Mouse (Mus musculus): Measurements from ENCODE around the gene Rbm39. TPM values are rescaled to one million over a fixed set of nuclear protein-coding genes. Genes with fewer than 3 reads are reported as not detected.

Gene Rbm39
- 296 TPM for polyA plus RNA-seq (2014; fragmentation: Illumina TruSeq; extraction: RNeasy Lipid Tissue Mini Kit (QIAGEN cat#74804); ENCODE audit: low read depth, low replicate concordance)

DNA sequence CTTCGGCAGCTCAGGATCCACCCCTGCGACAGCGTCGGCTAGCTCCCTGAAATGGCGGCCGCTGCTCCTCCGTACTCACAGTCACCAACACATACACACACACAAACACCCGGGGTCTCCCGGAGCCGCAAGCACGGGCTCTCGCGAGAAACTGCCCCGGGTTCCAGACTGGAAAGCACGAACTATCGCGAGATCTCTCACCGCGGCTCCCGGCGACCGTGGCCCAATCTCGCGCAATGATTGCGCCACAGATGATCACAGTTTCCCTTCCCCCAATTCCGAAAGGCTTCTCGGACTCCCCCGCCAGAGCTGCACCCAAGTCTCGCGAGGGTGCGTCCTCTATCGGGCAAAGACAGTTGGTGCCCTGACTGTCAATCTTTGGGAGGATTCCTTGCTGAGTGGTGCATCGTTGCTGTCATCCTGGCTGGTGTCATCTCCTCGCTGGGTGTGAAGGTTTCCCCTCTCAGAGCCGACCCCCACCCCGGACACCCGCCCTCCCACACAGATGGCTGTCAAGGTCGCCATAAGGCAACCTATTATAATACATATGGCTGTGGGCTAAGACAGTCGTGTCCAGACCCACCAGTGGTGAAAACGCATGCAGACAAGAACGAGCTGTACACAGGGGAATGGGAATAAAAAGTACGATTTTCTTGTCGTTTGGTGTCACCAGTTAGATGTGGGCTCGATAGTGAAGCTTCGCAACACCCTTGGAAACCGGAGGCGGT, at the start of gene Rbm39:
Rbm39 (minus strand) TSS at position 145 of the 728 bp plus-strand sequence.

GRCm38 (mm10) chr2:156196302-156197128, 16.5 kb upstream of the Rbm39 start, which contains the start of gene Phf20:
Gene Phf20, plus strand, starts transcription at chr2:156196466.

GRCm38 (mm10) chr2:156143953-156144724, 35.9 kb downstream of the Rbm39 start, which contains the start of the genes Romo1 and Nfs1:
Gene Romo1, plus strand, starts transcription at chr2:156144039.
Gene Nfs1, minus strand, starts transcription at chr2:156144186.

DNA sequence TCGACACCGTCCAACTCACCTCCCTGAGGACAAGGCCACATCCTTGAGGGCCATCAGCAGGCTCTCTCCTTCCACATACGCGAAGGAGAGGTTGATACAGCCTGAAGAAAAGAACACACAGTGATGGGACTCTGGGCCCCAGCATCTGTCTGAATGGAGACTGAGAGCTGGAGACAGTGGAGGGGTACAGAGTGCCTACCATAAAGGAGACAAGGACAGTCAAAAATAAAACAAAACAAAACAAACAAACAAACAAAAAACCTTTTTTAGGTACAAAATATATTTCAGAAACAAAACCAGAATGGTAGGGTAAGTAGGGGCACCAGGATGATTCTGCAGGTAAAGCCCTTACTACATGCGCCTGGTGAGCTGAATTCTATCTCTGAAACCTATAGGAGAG, 53.0 kb downstream of the Rbm39 start, which contains the start of gene Gm28036:
Gm28036 (minus strand) TSS at position 101 of the 400 bp plus-strand sequence.

DNA sequence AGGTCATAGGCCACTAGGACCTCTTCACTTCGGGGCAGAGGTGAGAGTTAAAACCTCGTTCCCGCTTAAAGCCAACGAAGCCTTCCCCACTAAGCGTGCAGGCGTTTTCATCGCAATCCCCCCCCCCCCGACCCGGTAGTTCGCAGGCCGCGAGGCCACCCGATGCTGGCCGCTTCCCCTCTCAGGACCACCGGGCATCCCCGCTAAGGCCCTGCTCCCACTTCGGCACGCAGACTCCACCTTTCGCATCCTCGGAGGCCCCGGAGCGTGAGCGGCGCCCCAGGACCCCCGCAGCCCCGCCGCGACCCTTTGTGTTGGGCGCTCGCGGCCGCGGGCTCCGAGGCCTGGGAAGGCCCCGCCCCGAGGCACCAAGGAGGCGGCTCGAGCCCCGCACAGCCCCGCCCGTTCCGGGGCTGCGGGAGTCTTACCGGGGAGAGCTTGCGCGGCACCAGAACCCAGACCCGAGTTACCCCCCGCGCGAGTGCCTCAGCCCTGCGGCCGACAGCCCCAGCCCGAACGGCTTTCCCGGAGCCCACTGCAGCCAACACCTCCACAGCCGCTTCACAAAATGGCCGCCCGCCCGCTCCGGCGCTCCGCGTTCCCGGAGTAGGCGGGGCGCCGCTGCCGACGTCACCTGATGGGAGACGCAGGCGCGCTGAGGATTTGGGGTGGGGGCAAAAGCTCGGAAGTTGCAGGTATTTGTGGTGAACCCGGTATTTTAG, 68.5 kb downstream of the Rbm39 start, which contains the start of the genes Cpne1 and Rbm12:
Cpne1 (minus strand) TSS at position 608 of the 722 bp plus-strand sequence.
Rbm12 (minus strand) TSS at position 621 of the 722 bp plus-strand sequence.

Other genes with a start within 250 kb of the Rbm39 start
- gene Uqcc1, start 249.9 kb downstream of the Rbm39 start, polyA plus RNA-seq (2014; fragmentation: Illumina TruSeq; extraction: RNeasy Lipid Tissue Mini Kit (QIAGEN cat#74804); ENCODE audit: low read depth, low replicate concordance): 71.1 TPM
- not detected for gene Gm15557, start 239.5 kb downstream of the Rbm39 start, polyA plus RNA-seq (2014; fragmentation: Illumina TruSeq; extraction: RNeasy Lipid Tissue Mini Kit (QIAGEN cat#74804); ENCODE audit: low read depth, low replicate concordance)
- not detected for gene Gdf5, start 234.9 kb downstream of the Rbm39 start, polyA plus RNA-seq (2014; fragmentation: Illumina TruSeq; extraction: RNeasy Lipid Tissue Mini Kit (QIAGEN cat#74804); ENCODE audit: low read depth, low replicate concordance)
- gene Cep250, start 223.8 kb downstream of the Rbm39 start, polyA plus RNA-seq (2014; fragmentation: Illumina TruSeq; extraction: RNeasy Lipid Tissue Mini Kit (QIAGEN cat#74804); ENCODE audit: low read depth, low replicate concordance): 1.7 TPM
- 12.2 TPM for gene 6430550D23Rik, start 172.3 kb downstream of the Rbm39 start, polyA plus RNA-seq (2014; fragmentation: Illumina TruSeq; extraction: RNeasy Lipid Tissue Mini Kit (QIAGEN cat#74804); ENCODE audit: low read depth, low replicate concordance)
- 35.8 TPM for gene Ergic3, start 172.2 kb downstream of the Rbm39 start, polyA plus RNA-seq (2014; fragmentation: Illumina TruSeq; extraction: RNeasy Lipid Tissue Mini Kit (QIAGEN cat#74804); ENCODE audit: low read depth, low replicate concordance)
- gene Fer1l4, start 127.3 kb downstream of the Rbm39 start, polyA plus RNA-seq (2014; fragmentation: Illumina TruSeq; extraction: RNeasy Lipid Tissue Mini Kit (QIAGEN cat#74804); ENCODE audit: low read depth, low replicate concordance): 0.14 TPM
- gene Spag4, start 115.1 kb downstream of the Rbm39 start, polyA plus RNA-seq (2014; fragmentation: Illumina TruSeq; extraction: RNeasy Lipid Tissue Mini Kit (QIAGEN cat#74804); ENCODE audit: low read depth, low replicate concordance): 16.1 TPM
- 11.2 TPM for gene Cpne1, start 68.3 kb downstream of the Rbm39 start, polyA plus RNA-seq (2014; fragmentation: Illumina TruSeq; extraction: RNeasy Lipid Tissue Mini Kit (QIAGEN cat#74804); ENCODE audit: low read depth, low replicate concordance)
- 17.9 TPM for gene Rbm12, start 68.3 kb downstream of the Rbm39 start, polyA plus RNA-seq (2014; fragmentation: Illumina TruSeq; extraction: RNeasy Lipid Tissue Mini Kit (QIAGEN cat#74804); ENCODE audit: low read depth, low replicate concordance)
- gene Gm28036, start 53.1 kb downstream of the Rbm39 start, polyA plus RNA-seq (2014; fragmentation: Illumina TruSeq; extraction: RNeasy Lipid Tissue Mini Kit (QIAGEN cat#74804); ENCODE audit: low read depth, low replicate concordance): 7.8 TPM
- 2.8 TPM for gene Romo1, start 36.2 kb downstream of the Rbm39 start, polyA plus RNA-seq (2014; fragmentation: Illumina TruSeq; extraction: RNeasy Lipid Tissue Mini Kit (QIAGEN cat#74804); ENCODE audit: low read depth, low replicate concordance)
- gene Nfs1, start 36.1 kb downstream of the Rbm39 start, polyA plus RNA-seq (2014; fragmentation: Illumina TruSeq; extraction: RNeasy Lipid Tissue Mini Kit (QIAGEN cat#74804); ENCODE audit: low read depth, low replicate concordance): 35.2 TPM
- gene Phf20, start 16.2 kb upstream of the Rbm39 start, polyA plus RNA-seq (2014; fragmentation: Illumina TruSeq; extraction: RNeasy Lipid Tissue Mini Kit (QIAGEN cat#74804); ENCODE audit: low read depth, low replicate concordance): 37.5 TPM
- gene Cnbd2, start 132.1 kb upstream of the Rbm39 start, polyA plus RNA-seq (2014; fragmentation: Illumina TruSeq; extraction: RNeasy Lipid Tissue Mini Kit (QIAGEN cat#74804); ENCODE audit: low read depth, low replicate concordance): 165 TPM
- gene Scand1, start 132.5 kb upstream of the Rbm39 start, polyA plus RNA-seq (2014; fragmentation: Illumina TruSeq; extraction: RNeasy Lipid Tissue Mini Kit (QIAGEN cat#74804); ENCODE audit: low read depth, low replicate concordance): not detected
- gene Epb41l1, start 240.7 kb upstream of the Rbm39 start, polyA plus RNA-seq (2014; fragmentation: Illumina TruSeq; extraction: RNeasy Lipid Tissue Mini Kit (QIAGEN cat#74804); ENCODE audit: low read depth, low replicate concordance): 1.4 TPM

Data from testis, adult 10 weeks (tissue).